Mouse (Mus musculus) hindbrain, embryonic 10.5 days (tissue): Measurements from ENCODE around the gene Tnfrsf4. TPM values are rescaled to one million over a fixed set of nuclear protein-coding genes. Genes with fewer than 3 reads are reported as not detected.

Experiments used
- DNase-seq: peaks from one replicate; pipeline ENCODE4 v3.0.0-alpha.2; 2017; ENCODE audit warnings: low spot score
- H3K27ac ChIP-seq: fragments of 300-500 bp; sonication (generic); 2 replicates; pipeline ENCODE4 v1.5.1; 2016; ENCODE audit warnings: mild to moderate bottlenecking, moderate library complexity
- H3K27me3 ChIP-seq: fragments of 300-500 bp; sonication (generic); 2 replicates; pipeline ENCODE4 v1.6.1; 2016; ENCODE audit warnings: mild to moderate bottlenecking; ENCODE audit not compliant: poor library complexity, insufficient read depth, severe bottlenecking
- H3K36me3 ChIP-seq: fragments of 300-500 bp; sonication (generic); 2 replicates; pipeline ENCODE4 v1.6.1; 2016; ENCODE audit warnings: mild to moderate bottlenecking, moderate library complexity
- H3K4me1 ChIP-seq: fragments of 300-500 bp; sonication (generic); replicated peaks from 2 replicates; pipeline ENCODE4 v1.6.1; 2016; ENCODE audit warnings: mild to moderate bottlenecking
- H3K4me3 ChIP-seq: fragments of 300-500 bp; sonication (generic); 2 replicates; pipeline ENCODE4 v1.5.1; 2016; ENCODE audit warnings: mild to moderate bottlenecking, moderate library complexity
- H3K9me3 ChIP-seq: fragments of 300-500 bp; sonication (generic); 2 replicates; pipeline ENCODE4 v1.6.1; 2016; ENCODE audit warnings: mild to moderate bottlenecking, moderate library complexity
- WGBS: fragments of 180-500 bp; shearing (Covaris S2); methylation state at CpG from one replicate; pipeline ENCODE4 v1.1.7; 2016; 5-methylcytosine and 5-hydroxymethylcytosine counted together
- polyA plus RNA-seq: library from polyadenylated mRNA; unstranded; fragments of >200 nt; fragmentation: Nextera tagmentation; extraction: Ambion mirVana; gene quantifications from 2 replicates; pipeline ENCODE4 v1.2.1, GENCODE M21; 2016

Gene Tnfrsf4
- polyA plus RNA-seq, 1 experiment from 2014 or later: 0.30 TPM

DNA sequence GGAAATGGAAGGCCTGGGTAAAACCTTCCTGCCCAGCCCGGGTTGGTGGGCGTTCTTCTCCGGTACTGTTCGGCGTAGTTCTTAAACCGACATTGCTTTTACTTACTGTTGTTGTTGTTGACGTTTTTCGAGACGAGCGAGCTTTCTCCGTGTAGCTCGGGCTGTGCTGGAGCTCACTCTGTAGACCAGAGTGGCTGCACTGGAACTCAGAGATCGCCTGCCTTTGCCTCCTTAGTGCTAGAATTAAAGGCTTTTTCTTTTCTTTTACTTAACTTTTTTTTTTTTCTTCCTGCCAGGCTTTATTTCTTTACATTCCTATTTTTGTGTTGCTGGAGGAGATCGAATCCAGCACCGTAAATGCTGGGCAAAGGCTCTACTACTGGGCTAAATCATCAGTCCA is 20.0 kb upstream of the Tnfrsf4 start:
- Histone ChIP-seq H3K9me3 (no peaks in the 10 kb centered on the region), H3K4me1 (peaks cover 36% of the 10 kb centered on the region), H3K27ac (peak overlapping the region; percentile 97), H3K27me3 (no peaks in the 10 kb centered on the region), H3K4me3 (peak overlapping the region; percentile 91), H3K36me3 (peaks cover 47% of the 10 kb centered on the region)
- 5% methylated on average over 15 of the region's 15 CpGs for WGBS
- DNase-seq: no peak

DNA sequence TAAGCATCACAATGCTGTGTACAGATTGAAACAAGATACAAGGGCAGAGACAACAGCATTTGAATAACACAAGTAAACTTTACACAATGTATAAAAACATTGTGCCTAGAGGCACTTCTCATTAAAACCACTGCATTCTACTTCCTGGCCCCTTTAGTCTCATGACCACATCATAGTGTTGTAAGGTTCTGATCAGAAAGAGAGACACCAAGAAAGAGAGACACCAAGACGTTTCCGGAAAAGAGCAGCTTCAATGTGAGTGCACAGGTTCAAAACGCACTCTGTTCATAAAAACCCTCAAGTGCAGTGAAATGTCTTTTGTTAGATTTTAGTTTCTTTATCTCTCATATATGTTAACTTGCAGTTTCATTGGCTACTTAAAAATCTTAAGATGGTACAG is 9.5 kb upstream of the Tnfrsf4 start:
- Histone ChIP-seq H3K27me3 (no peaks in the 10 kb centered on the region), H3K36me3 (peaks cover 94% of the 10 kb centered on the region)

DNA sequence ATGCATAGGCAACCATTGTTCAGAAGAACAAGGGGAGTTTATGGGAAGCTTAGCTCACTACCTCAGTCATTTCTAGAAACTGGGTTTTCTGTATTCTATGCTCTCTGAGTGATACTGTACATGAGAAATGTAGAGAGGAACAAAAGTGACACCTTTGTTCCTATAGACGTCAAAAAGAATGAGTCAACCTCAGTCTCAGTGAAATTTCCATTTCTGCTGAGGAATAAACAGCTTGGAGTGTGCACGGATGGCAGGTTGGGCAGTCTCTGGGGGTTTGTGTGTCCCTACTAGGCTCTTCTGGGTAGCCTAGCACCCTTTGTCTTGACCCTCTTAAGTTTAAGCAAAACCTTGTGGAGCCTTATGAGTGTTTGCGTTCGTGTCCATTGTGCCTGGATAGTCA is 5.3 kb upstream of the Tnfrsf4 start:
- no peaks in the 10 kb centered on the region for H3K27me3 ChIP-seq
- H3K27ac ChIP-seq: no peak overlapping the region
- H3K4me1 ChIP-seq: no peaks in the 10 kb centered on the region
- DNase-seq: no peak
- H3K4me3 ChIP-seq: no peak overlapping the region
- WGBS: 94% methylated on average over 4 of the region's 4 CpGs
- H3K9me3 ChIP-seq: no peaks in the 10 kb centered on the region
- peaks cover 98% of the 10 kb centered on the region for H3K36me3 ChIP-seq

More for the DNA sequence above, 9.5 kb upstream of the Tnfrsf4 start:
- Histone ChIP-seq H3K9me3 (no peaks in the 10 kb centered on the region), H3K4me3 (no peak overlapping the region), H3K27ac (no peak overlapping the region), H3K4me1 (no peaks in the 10 kb centered on the region)
- DNase-seq: no peak
- 93% methylated on average over 3 of the region's 3 CpGs for WGBS

DNA sequence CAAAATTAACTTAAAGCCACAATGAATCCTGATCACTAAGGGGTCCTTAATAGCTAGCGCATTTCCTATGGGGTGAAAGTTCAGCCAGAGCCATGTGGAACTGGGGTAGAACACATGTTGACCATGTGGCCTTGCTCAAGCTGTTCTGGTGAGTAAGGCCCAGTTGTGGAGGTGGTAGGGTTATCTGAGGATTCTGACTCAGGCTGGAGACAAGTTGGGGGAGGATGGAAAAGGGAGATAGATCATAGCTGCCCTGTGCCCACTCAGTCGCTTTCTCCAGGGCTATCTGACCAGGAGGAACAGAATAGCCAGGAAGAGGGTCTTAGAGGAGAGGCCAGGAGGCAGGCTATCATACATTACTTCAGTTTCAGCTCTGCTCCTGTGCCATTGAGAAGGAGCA is 793 bp downstream of the Tnfrsf4 start:
- 89% methylated on average over 2 of the region's 2 CpGs for WGBS
- H3K27me3 ChIP-seq: no peaks in the 10 kb centered on the region
- H3K36me3 ChIP-seq: peaks cover 73% of the 10 kb centered on the region
- no peak overlapping the region for H3K27ac ChIP-seq
- no peaks in the 10 kb centered on the region for H3K4me1 ChIP-seq
- H3K4me3 ChIP-seq: no peak overlapping the region
- DNase-seq: no peak
- no peaks in the 10 kb centered on the region for H3K9me3 ChIP-seq

DNA sequence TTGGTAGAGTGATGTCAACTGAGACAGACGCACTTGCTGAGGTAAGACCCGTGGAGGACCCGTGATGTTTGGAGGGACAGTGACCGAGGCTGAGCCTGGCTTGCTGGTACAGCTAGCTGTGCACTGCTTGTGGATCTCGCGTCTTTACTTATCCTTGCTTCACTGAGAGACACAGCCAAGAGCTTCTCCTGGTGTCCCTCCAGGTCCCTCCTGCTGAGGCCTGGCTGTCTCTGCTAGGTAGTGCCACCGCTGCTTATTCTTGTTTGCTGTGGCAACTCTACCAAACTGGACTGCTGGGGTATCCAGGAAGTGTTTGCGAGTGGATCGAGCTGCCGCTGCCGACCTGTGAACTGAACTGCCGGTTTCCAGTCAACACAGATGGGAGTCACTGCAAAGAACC is 6.1 kb downstream of the Tnfrsf4 start:
- WGBS: 90% methylated on average over 12 of the region's 12 CpGs
- no peaks in the 10 kb centered on the region for H3K27me3 ChIP-seq
- no peak for DNase-seq

DNA sequence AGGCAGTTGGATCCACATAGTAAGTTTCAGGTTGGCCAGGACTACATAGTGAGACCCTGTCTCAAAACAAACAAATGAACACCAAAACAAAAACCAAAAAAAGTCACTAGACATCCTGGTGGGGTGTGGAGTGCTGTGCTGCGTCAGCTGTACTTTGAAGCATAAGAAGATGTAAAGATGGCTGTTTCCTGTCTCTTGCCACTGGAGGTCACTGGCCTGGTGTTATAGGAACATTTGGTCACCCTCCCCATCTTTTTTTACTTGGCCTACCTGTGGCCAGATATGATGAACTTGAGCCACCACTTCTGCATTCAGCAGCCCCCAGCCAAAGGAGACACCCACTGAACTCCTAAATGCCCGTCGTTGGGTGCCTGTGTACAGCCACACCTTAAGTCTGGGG is 7.7 kb downstream of the Tnfrsf4 start:
- H3K4me1 ChIP-seq: no peaks in the 10 kb centered on the region
- H3K27me3 ChIP-seq: no peaks in the 10 kb centered on the region
- DNase-seq: no peak
- WGBS: 78% methylated on average over 3 of the region's 3 CpGs
- no peak overlapping the region for H3K27ac ChIP-seq
- H3K4me3 ChIP-seq: no peak overlapping the region
- H3K36me3 ChIP-seq: peaks cover 39% of the 10 kb centered on the region
- H3K9me3 ChIP-seq: no peaks in the 10 kb centered on the region

More for the DNA sequence above, 6.1 kb downstream of the Tnfrsf4 start:
- Histone ChIP-seq H3K27ac (no peak overlapping the region), H3K36me3 (peaks cover 45% of the 10 kb centered on the region), H3K4me1 (no peaks in the 10 kb centered on the region), H3K9me3 (no peaks in the 10 kb centered on the region), H3K4me3 (no peak overlapping the region)

DNA sequence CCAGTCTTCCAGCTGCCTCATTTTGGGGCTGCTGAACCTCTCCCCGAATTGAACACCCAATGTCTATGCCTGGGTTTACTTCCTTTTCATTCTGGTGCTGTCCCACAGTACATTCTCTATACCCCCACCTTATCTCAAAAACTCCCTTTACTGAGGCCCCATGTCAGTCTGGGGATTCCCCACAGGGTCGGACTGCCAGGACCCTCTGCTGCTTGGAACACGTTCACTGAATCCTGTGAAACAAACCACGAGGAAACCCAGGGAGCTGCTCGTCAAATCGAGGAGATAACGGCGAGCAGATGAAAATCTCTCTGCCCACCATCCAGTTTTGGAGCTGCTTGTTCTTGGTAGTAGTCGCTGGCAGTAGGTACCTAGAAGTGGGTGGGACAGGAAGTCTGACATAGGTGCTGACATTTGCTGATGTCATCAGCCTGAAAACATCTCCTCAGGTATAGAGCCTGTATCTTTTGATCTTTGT is 8.3 kb downstream of the Tnfrsf4 start:
- Histone ChIP-seq H3K9me3 (no peaks in the 10 kb centered on the region), H3K4me3 (no peak overlapping the region), H3K27ac (no peak overlapping the region), H3K36me3 (peaks cover 42% of the 10 kb centered on the region), H3K4me1 (no peaks in the 10 kb centered on the region), H3K27me3 (no peaks in the 10 kb centered on the region)
- DNase-seq: no peak
- 81% methylated on average over 9 of the region's 9 CpGs for WGBS

DNA sequence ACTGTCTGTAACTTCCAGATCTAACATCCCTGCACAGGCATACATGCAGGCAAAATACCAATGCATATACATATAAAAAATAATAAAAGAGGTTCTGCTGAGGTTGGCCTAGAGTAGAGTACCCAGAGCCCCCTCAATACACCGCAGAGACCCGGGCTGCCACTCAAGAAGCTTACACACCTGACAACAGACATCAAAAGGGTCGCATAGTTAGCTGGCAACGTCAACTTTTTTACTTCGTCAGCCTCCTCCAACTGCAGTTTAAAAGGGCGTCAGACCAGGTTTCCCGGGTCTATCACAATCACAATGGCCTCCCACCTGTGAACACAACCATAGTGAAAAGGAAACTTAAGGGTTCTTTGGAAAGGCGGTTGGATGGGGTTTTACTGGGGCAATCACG is 9.9 kb downstream of the Tnfrsf4 start:
- WGBS: 84% methylated on average over 9 of the region's 9 CpGs
- DNase-seq: no peak
- Histone ChIP-seq H3K27ac (no peak overlapping the region), H3K27me3 (no peaks in the 10 kb centered on the region), H3K4me3 (no peak overlapping the region), H3K4me1 (no peaks in the 10 kb centered on the region), H3K9me3 (no peaks in the 10 kb centered on the region), H3K36me3 (peaks cover 56% of the 10 kb centered on the region)

DNA sequence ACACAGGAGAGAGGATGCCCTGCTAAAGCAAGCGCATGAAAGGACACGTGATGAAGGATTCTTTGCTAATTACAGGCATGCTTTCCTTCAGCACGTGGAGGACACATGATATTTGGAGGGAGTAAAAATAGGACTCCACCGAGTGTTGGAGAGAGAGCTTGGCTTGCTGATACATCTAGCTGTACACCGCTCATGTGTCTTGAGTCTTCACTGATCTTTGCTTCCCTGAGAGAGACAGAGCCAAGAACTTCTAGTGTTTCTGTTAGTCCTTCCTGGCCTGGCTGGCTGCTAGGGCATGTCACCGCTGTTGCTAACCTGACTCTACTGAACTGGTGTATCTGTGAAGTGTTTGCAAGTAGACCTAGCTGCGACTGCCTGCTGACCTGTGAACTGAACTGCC is 10.5 kb downstream of the Tnfrsf4 start:
- H3K36me3 ChIP-seq: peaks cover 62% of the 10 kb centered on the region

DNA sequence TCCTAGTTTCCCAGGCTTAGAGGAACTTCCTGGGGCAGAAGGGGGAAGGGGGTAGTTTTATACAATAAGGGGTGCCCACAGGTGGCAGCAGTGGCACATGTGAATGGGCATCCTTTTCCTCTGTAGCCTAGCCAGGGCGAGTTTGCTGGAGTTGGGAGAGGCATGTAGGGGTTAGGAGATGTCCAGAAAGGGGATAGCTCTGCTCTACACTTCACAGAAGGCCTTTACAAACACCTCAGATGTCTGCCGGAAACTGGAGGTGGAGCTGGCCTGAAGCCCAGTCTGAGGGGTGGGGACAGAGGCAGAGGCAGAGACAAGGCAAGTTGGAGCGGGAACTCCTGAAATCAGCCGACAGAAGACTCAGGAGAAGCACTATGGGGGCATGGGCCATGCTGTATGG is 12.4 kb downstream of the Tnfrsf4 start, which contains the start of gene Tnfrsf18:
TSS of gene Tnfrsf18 (plus strand) at position 152 of the 400 bp plus-strand sequence.
- WGBS: 74% methylated on average over 4 of the region's 4 CpGs
- no peaks in the 10 kb centered on the region for H3K27me3 ChIP-seq
- DNase-seq: no peak
- H3K4me1 ChIP-seq: peaks cover 11% of the 10 kb centered on the region
- H3K36me3 ChIP-seq: peaks cover 55% of the 10 kb centered on the region
- H3K9me3 ChIP-seq: no peaks in the 10 kb centered on the region
- no peak within 1 kb of the TSS for H3K4me3 ChIP-seq
- H3K27ac ChIP-seq: no peak within 1 kb of the TSS

More for the DNA sequence above, 10.5 kb downstream of the Tnfrsf4 start:
- H3K27me3 ChIP-seq: no peaks in the 10 kb centered on the region
- H3K9me3 ChIP-seq: no peaks in the 10 kb centered on the region
- WGBS: 93% methylated on average over 7 of the region's 7 CpGs
- no peak overlapping the region for H3K4me3 ChIP-seq
- no peaks in the 10 kb centered on the region for H3K4me1 ChIP-seq
- DNase-seq: no peak
- H3K27ac ChIP-seq: no peak overlapping the region

DNA sequence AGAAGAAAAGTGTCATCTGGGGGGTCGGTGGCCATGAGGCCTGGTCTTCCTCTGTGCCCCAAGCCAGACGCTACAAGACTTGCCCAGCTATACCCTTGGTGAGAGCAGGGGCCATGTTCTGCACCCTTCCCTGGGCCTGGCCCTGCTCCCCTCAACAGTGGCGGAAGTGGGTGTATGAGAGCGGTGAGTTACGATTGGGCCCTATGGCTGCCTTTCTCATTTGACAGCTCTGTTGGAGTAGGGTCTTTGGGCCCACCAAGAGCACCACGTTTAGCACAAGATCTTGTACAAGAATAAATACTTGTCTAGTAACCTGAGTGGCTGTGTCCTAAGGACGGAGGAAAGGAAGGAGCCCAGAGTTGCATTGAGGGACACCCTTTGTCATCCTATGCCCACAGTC is 14.9 kb downstream of the Tnfrsf4 start:
- Histone ChIP-seq H3K27me3 (no peaks in the 10 kb centered on the region), H3K9me3 (no peaks in the 10 kb centered on the region), H3K4me3 (no peak overlapping the region), H3K27ac (no peak overlapping the region), H3K4me1 (peaks cover 33% of the 10 kb centered on the region), H3K36me3 (peaks cover 42% of the 10 kb centered on the region)
- DNase-seq: no peak
- WGBS: 92% methylated on average over 7 of the region's 7 CpGs

DNA sequence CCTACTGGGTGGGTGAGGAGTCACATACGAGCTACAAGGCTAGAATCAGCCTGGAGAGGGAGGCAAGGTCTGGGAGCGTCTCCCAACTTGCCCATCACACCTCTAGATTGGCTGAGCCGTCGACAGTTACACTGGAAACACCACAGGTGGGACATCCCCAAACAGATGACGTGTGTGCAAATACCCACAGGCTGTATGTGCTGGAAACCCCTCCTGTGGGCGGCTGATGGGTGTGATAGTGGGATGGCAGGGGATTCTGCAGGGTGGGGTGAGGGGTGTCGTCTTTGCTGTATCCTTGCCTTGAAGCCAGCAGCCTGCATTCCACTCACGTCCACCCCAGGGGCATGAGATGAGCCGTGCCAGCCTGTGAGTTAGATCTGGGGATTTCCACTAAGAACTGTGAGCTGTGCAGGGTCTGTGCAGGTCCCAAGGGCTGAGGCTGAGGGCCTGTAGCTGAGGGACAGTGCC is 17.0 kb downstream of the Tnfrsf4 start:
- Histone ChIP-seq H3K9me3 (no peaks in the 10 kb centered on the region), H3K27ac (peak overlapping the region; percentile 92), H3K36me3 (peaks cover 39% of the 10 kb centered on the region), H3K4me3 (peak overlapping the region; percentile 53), H3K27me3 (peaks cover 19% of the 10 kb centered on the region), H3K4me1 (peaks cover 48% of the 10 kb centered on the region)
- no peak for DNase-seq
- WGBS: 70% methylated on average over 9 of the region's 9 CpGs

DNA sequence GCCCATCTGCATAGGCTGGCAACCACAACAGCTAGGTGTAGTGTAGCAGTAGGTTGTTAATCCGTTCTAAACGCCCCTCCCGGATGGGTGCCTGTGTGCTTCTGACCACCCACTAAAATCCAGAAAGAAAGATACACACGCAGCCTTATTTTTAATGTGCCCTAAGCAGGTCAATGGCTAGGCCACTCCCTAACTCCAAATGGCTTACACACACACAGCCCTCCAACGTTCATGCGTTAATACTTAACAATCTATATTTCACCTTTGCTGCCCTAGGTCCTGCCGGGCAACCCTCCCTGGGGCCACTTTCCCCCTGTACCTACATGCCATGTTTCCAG is 17.6 kb downstream of the Tnfrsf4 start:
- Histone ChIP-seq H3K36me3 (peaks cover 34% of the 10 kb centered on the region), H3K27ac (peak overlapping the region; percentile 92), H3K27me3 (peaks cover 25% of the 10 kb centered on the region), H3K4me1 (peaks cover 50% of the 10 kb centered on the region), H3K9me3 (no peaks in the 10 kb centered on the region), H3K4me3 (peak overlapping the region; percentile 53)
- WGBS: 2% methylated on average over 7 of the region's 7 CpGs
- no peak for DNase-seq
